Mouse (Mus musculus) intestine, embryonic 16.5 days (tissue): ENCODE measurements around the gene Cdc42. TPM values are rescaled to one million over a fixed set of nuclear protein-coding genes. Genes with fewer than 3 reads are reported as not detected.

Experiments used
- ATAC-seq: fragments of 200-750 bp; cut with Nextera tagmentation; 2 replicates; pipeline ENCODE4 v1.8.0; 2017; ENCODE audit warnings: moderate TSS enrichment, moderate library complexity
- H3K27ac ChIP-seq: fragments of 300-500 bp; sonication (generic); 2 replicates; pipeline ENCODE4 v1.5.1; 2014; ENCODE audit warnings: mild to moderate bottlenecking, low read length
- H3K27me3 ChIP-seq: fragments of 300-500 bp; sonication (generic); replicated peaks from 2 replicates; pipeline ENCODE4 v1.6.1; 2014; ENCODE audit warnings: low read length, control low read depth, mixed read lengths; ENCODE audit not compliant: control insufficient read depth, insufficient read depth
- H3K36me3 ChIP-seq: fragments of 300-500 bp; sonication (generic); 2 replicates; pipeline ENCODE4 v1.6.1; 2014; ENCODE audit warnings: low read length, control low read depth; ENCODE audit not compliant: control insufficient read depth, insufficient read depth
- H3K4me1 ChIP-seq: fragments of 300-500 bp; sonication (generic); 2 replicates; pipeline ENCODE4 v1.6.1; 2014; ENCODE audit warnings: low read length, control low read depth, mixed read lengths; ENCODE audit not compliant: control insufficient read depth, insufficient read depth
- H3K4me2 ChIP-seq: fragments of 300-500 bp; sonication (generic); 2 replicates; pipeline ENCODE4 v1.6.1; 2014; ENCODE audit warnings: low read depth, low read length, control low read depth
- H3K4me3 ChIP-seq: fragments of 300-500 bp; sonication (generic); 2 replicates; pipeline ENCODE4 v1.5.1; 2014; ENCODE audit warnings: mild to moderate bottlenecking, low read length
- H3K9ac ChIP-seq: fragments of 300-500 bp; sonication (generic); 2 replicates; pipeline ENCODE4 v1.6.1; 2014; ENCODE audit warnings: low read depth, low read length
- H3K9me3 ChIP-seq: fragments of 300-500 bp; sonication (generic); 2 replicates; pipeline ENCODE4 v1.6.1; 2016; ENCODE audit warnings: low read length, control low read depth; ENCODE audit not compliant: control insufficient read depth
- WGBS: fragments of 180-500 bp; shearing (Covaris S2); extraction: QIAGEN DNeasy Blood & Tissue Kit; methylation state at CpG from one replicate; pipeline ENCODE4 v1.1.7; 2014; 5-methylcytosine and 5-hydroxymethylcytosine counted together
- polyA plus RNA-seq: library from polyadenylated mRNA; unstranded; fragments of >200 nt; fragmentation: Nextera tagmentation; extraction: Ambion mirVana; gene quantifications from 2 replicates; pipeline ENCODE4 v1.2.1, GENCODE M21; 2015

Gene Cdc42
- polyA plus RNA-seq, 1 experiment from 2014 or later, result 691 TPM

GRCm38 (mm10) chr4:137282584-137283406, 74.7 kb downstream of the Cdc42 start:
- peak; percentile 43 for ATAC-seq
- Histone ChIP-seq H3K4me2 (0 out of 2 replicates have a peak overlapping the region, but pooled peaks have one; percentile 19), H3K27me3 (peaks cover 43% of the 10 kb centered on the region)

GRCm38 (mm10) chr4:137282122-137282521, 75.4 kb downstream of the Cdc42 start:
- H3K27ac ChIP-seq, result 0 out of 2 replicates have a peak overlapping the region, but pooled peaks have one; percentile 15
- H3K4me1 ChIP-seq, result peaks cover 24% of the 10 kb centered on the region
- 73% methylated on average over 5 of the region's 5 CpGs for WGBS
- no peak overlapping the region for H3K9ac ChIP-seq
- no peaks in the 10 kb centered on the region for H3K36me3 ChIP-seq
- H3K4me2 ChIP-seq, result no peak overlapping the region
- H3K27me3 ChIP-seq, result peaks cover 48% of the 10 kb centered on the region
- no peaks in the 10 kb centered on the region for H3K9me3 ChIP-seq
- no peak overlapping the region for H3K4me3 ChIP-seq
- ATAC-seq, result peak; percentile 61

More at GRCm38 (mm10) chr4:137282584-137283406, 74.7 kb downstream of the Cdc42 start:
- H3K36me3 ChIP-seq, result no peaks in the 10 kb centered on the region
- H3K9me3 ChIP-seq, result no peaks in the 10 kb centered on the region
- WGBS, result 16% methylated on average over 17 of the region's 17 CpGs
- peak overlapping the region; percentile 36; the same call in 1 of the 2 replicates for H3K9ac ChIP-seq
- peaks cover 21% of the 10 kb centered on the region for H3K4me1 ChIP-seq
- no peak overlapping the region for H3K27ac ChIP-seq
- no peak overlapping the region for H3K4me3 ChIP-seq

GRCm38 (mm10) chr4:137281273-137281672, 76.2 kb downstream of the Cdc42 start:
- no peak for ATAC-seq
- Histone ChIP-seq H3K36me3 (no peaks in the 10 kb centered on the region), H3K4me1 (peaks cover 30% of the 10 kb centered on the region), H3K4me2 (no peak overlapping the region), H3K9me3 (no peaks in the 10 kb centered on the region), H3K27me3 (peaks cover 52% of the 10 kb centered on the region), H3K4me3 (no peak overlapping the region), H3K27ac (no peak overlapping the region; the same call in 1 of the 2 replicates), H3K9ac (no peak overlapping the region)
- WGBS, result 79% methylated on average over 3 of the region's 3 CpGs

GRCm38 (mm10) chr4:137279346-137279745, 78.2 kb downstream of the Cdc42 start:
- no peak for ATAC-seq
- Histone ChIP-seq H3K9me3 (no peaks in the 10 kb centered on the region), H3K27ac (no peak overlapping the region), H3K27me3 (peaks cover 48% of the 10 kb centered on the region), H3K36me3 (no peaks in the 10 kb centered on the region), H3K4me2 (no peak overlapping the region), H3K4me3 (no peak overlapping the region), H3K4me1 (peaks cover 35% of the 10 kb centered on the region), H3K9ac (no peak overlapping the region)
- 31% methylated on average over 5 of the region's 5 CpGs for WGBS

- peaks cover 36% of the 10 kb centered on the region for H3K4me1 ChIP-seq
- H3K27me3 ChIP-seq, result peaks cover 48% of the 10 kb centered on the region
- ATAC-seq, result no peak
- 5% methylated on average over 22 of the region's 22 CpGs for WGBS
- H3K27ac ChIP-seq, result no peak overlapping the region
- peak overlapping the region; percentile 60 for H3K4me3 ChIP-seq
- H3K36me3 ChIP-seq, result no peaks in the 10 kb centered on the region
- H3K9ac ChIP-seq, result peak overlapping the region; percentile 66
- no peaks in the 10 kb centered on the region for H3K9me3 ChIP-seq
- peak overlapping the region; percentile 98 for H3K4me2 ChIP-seq
Measured at GRCm38 (mm10) chr4:137278144-137279040, 79.1 kb downstream of the Cdc42 start.

GRCm38 (mm10) chr4:137277600-137278143, 79.8 kb downstream of the Cdc42 start:
- H3K4me2 ChIP-seq, result peak overlapping the region; percentile 98
- WGBS, result under 1% methylated on average over 48 of the region's 71 CpGs
- no peak overlapping the region for H3K27ac ChIP-seq
- H3K9ac ChIP-seq, result peak overlapping the region; percentile 66
- peak overlapping the region; percentile 60 for H3K4me3 ChIP-seq
- H3K36me3 ChIP-seq, result no peaks in the 10 kb centered on the region
- peaks cover 48% of the 10 kb centered on the region for H3K27me3 ChIP-seq
- peaks cover 30% of the 10 kb centered on the region for H3K4me1 ChIP-seq
- no peaks in the 10 kb centered on the region for H3K9me3 ChIP-seq
- peak; percentile 12 for ATAC-seq

GRCm38 (mm10) chr4:137277166-137277513, 80.4 kb downstream of the Cdc42 start, which contains the start of gene Wnt4:
Gene Wnt4 (plus strand): TSS chr4:137277489.
- peak within 1 kb of the TSS; percentile 98 for H3K4me2 ChIP-seq
- peaks cover 24% of the 10 kb centered on the region for H3K4me1 ChIP-seq
- ATAC-seq, result peak; percentile 77
- peak within 1 kb of the TSS; percentile 66 for H3K9ac ChIP-seq
- 0% methylated on average over 24 of the region's 45 CpGs for WGBS
- H3K9me3 ChIP-seq, result no peaks in the 10 kb centered on the region
- H3K27me3 ChIP-seq, result peaks cover 47% of the 10 kb centered on the region
- H3K4me3 ChIP-seq, result peak within 1 kb of the TSS; percentile 60
- H3K36me3 ChIP-seq, result no peaks in the 10 kb centered on the region
- H3K27ac ChIP-seq, result peak within 1 kb of the TSS; percentile 30

- Histone ChIP-seq H3K27ac (peak overlapping the region; percentile 30), H3K4me2 (peak overlapping the region; percentile 98), H3K27me3 (peaks cover 44% of the 10 kb centered on the region), H3K36me3 (no peaks in the 10 kb centered on the region), H3K4me3 (peak overlapping the region; percentile 60), H3K4me1 (peaks cover 22% of the 10 kb centered on the region), H3K9me3 (no peaks in the 10 kb centered on the region), H3K9ac (peak overlapping the region; percentile 66)
- 2% methylated on average over 43 of the region's 46 CpGs for WGBS
- peak; percentile 43 for ATAC-seq
Measured at GRCm38 (mm10) chr4:137276443-137277165, 80.9 kb downstream of the Cdc42 start.
